Mouse (Mus musculus) liver, embryonic 14.5 days (tissue): ENCODE data around the gene Slc34a2.

ENCODE experiments used
- CTCF ChIP-seq: IDR thresholded peaks from 2 replicates; pipeline ENCODE4 v1.5.1; 2016; ENCODE audit warnings: antibody characterized with exemption, low read depth, control low read depth
- EP300 ChIP-seq: IDR thresholded peaks from 2 replicates; pipeline ENCODE4 v1.6.1; 2016; ENCODE audit warnings: antibody characterized with exemption, low read depth

GRCm38 (mm10) chr5:53087452-53087851 is 49.6 kb downstream of the Slc34a2 start:
- TF ChIP-seq CTCF (no peak), EP300 (no peak)
